Mouse (Mus musculus) cerebellum, postnatal 10 days (tissue): ENCODE measurements at regions not wholly inside any gene's neighbourhood (a gene's known extent, or its start where the extent isn't known, plus 50 kb on each side); places are given as distances from the start of the nearest gene placed in this dataset.

Experiments
- DNase-seq, 2 experiments: peaks; one replicate each; pipeline ENCODE4 v3.0.0; 2021; ENCODE audit warnings: mixed read lengths in 2 of 2

DNA sequence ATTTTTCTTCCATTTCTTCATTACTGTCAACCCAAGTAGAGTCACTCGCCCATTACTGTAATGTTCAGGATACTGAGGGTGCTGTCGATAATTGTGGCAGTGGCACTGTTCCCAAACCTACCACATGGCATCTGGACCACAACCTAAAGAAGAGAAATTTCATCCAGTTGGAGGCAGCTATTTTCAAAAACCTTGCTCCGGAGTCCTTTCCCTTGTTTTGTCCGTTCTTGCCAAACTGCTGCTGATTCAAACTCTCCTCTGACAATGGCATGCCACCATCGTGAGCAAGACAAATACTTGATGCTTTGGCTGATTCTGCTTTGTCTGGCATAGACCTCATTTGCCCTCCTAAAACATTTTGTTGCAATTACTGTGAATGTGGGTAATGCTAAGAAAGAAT is 176.9 kb upstream of the Spaca1 start:
- DNase-seq: no peak

DNA sequence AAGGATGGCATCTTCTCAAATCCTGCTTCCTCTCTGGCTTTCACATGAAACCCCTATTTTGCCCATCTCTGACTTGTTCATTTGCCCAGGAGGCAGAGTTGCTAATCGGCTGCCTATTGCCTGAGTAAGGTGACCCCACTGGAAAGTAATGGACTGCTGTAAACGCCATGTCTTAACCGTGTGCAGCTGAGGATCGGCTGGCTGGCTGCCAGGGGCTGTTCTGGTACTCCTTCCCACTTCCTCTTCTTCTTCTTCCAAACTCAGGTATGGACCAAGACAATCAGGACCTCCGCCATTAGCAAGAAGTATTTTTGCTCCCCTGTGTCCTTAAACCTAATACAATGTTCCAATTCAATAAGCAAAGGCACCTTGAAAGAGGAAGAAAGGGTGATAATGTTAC is 177.6 kb upstream of the Spaca1 start:
- DNase-seq: peak; percentile 61 to 65

DNA sequence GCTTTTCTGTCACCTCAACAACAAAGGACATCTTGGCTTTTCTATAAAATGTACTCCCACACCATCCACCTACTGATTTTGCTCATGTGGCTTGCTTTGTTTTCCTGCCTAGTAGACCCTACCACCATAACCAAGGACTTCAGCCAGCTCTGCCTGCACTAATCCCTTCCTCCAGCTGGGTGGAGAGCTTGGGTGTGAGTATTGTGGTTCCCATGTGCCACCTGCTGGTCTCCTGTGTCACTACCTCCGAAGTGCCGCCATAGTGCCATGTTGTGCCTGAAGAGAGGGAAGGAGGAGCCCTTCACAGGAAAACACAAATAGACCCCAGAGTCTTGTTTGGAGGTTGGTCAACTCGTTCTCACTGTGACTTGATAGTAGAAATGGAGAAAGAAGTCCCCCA is 181.3 kb upstream of the Spaca1 start:
- DNase-seq: peak; percentile 91

GRCm38 (mm10) chr4:34234204-34234603 is 184.2 kb upstream of the Spaca1 start:
- DNase-seq: no peak

- DNase-seq: no peak
Observed at GRCm38 (mm10) chr4:34234645-34235044, 184.7 kb upstream of the Spaca1 start.

- no peak for DNase-seq
Observed at GRCm38 (mm10) chr4:34237791-34238190, 187.8 kb upstream of the Spaca1 start.

GRCm38 (mm10) chr4:34239624-34240023 is 189.6 kb upstream of the Spaca1 start:
- DNase-seq: peak; percentile 46 to 47

GRCm38 (mm10) chr4:34241060-34241571 is 191.1 kb upstream of the Spaca1 start:
- no peak for DNase-seq

- no peak for DNase-seq
Observed at GRCm38 (mm10) chr4:34241673-34242072, 191.7 kb upstream of the Spaca1 start.

DNA sequence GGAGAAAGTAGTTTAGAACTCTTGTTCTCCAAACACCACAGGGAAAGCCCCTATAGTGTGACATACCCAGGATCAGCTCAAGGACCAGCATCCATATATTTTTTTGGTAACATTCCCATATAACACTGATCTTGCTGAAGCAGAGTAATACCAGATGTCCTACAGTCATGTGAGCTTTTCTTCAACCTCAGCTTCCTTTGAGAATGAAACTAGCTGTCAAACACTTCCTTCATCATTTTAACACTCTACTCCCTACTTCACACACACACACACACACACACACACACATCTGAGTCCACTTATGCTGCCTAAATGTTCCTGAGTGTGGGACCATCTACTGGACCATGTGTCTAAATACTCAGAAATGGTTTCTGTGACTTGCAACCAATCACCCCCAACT is 209.5 kb upstream of the Spaca1 start:
- DNase-seq: no peak

DNA sequence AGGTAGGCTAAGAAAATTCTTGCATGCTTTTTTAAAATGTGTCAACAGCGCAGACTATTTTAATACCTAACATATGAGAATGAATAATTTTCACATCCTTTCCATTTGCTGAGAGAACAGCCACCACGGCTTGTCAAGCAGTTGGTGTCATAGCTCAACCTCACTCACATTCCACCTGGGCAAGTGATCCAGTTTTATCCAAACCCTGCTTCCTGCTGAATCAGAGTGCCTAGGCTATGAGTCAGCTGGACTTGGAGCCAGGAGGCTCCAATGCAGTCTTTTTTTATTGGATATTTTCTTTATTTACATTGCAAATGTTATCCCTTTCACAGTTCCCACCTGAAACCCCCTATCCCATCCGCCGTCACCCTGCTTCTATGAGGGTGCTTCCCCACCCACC is 210.5 kb upstream of the Spaca1 start:
- DNase-seq: no peak

DNA sequence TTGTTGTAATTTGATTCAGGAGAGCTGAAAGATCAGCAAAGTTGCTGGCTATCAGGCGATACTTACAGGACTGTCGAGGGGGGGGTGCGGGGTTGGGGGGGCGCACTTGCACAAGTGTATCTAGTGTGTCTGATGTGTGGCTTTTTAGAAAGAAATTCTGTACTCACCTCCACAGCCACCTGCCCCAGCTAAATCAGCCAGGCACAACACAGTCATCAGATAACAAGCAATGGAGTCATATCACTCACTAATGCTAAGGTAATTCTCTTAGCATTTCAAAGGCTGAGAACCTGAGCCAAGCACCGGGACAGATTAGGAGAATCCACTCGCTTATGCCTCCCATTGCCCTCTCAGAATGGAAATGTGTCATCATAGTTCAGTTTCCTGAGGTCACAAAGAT is 211.8 kb upstream of the Spaca1 start:
- DNase-seq: no peak

GRCm38 (mm10) chr4:34264431-34264830 is 214.4 kb upstream of the Spaca1 start:
- DNase-seq: peak; percentile 79 to 82

DNA sequence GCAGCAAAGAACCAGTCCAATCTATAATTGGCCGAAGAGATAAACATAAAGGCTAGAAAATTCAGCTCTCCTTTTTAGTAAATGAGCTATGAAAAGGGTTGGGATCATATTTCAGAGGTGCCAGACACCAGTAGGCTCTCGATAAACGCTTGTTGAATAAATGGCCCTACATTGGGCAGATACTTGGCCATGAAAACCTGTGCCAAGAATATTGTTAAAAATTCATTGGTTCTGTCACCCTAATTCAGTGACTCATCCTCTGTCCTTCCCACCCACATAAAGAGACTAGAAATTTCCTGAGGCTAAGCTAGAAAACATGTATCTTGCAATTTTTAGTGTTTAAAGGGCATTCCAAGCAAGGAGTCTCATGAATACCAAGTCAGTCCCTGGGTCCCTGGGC is 224.3 kb upstream of the Spaca1 start:
- no peak for DNase-seq

DNA sequence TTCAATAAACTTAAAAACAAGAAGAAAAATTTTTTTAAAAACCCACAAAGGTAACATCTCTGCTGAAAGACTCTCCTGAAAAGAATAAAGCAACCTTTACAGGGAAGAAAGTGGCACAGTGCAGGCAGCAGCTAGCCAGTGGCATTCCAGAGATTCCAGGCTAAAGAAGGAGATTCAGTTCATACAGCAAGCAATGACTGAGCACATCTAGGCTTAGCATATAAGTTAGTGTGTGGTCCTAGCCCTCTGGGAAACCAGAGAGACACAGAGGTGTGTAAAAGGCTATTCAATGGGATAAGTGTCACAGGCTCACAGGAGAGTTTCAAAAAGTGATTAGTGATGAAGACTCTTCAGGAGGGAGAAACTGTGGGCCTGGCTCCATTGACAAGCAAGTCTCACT is 225.4 kb upstream of the Spaca1 start:
- DNase-seq: no peak

DNA sequence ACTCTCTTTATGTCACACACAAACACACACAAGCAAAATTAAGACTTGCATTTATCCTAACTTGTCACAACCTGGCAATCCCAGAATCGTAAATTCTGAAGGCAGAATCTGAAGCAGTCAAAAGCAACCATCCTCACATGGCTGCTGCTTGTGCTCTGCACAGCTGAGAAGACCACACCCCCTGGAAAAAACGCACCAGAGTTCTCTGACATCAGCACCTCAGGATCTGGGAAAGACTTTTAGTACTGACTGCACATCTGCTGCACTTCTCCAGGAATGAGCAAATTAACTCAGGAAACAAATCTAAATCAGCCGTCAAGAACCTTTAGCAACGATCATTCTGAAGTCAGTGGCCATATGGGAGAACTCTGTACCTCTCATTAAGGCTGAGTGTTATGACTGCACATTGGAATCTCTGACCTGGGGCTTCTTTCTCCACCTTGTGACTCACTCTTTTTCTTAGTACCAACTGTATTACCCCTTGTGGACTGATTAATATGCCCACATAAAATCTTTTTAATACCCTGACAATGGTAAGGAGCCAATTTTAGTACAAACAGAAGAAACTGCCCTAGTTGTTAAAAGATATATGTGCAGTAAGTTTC is 248.1 kb upstream of the Akirin2 start:
- DNase-seq: no peak

GRCm38 (mm10) chr4:34308921-34309563 is 241.7 kb upstream of the Akirin2 start:
- peak; percentile 37 to 40 for DNase-seq

DNA sequence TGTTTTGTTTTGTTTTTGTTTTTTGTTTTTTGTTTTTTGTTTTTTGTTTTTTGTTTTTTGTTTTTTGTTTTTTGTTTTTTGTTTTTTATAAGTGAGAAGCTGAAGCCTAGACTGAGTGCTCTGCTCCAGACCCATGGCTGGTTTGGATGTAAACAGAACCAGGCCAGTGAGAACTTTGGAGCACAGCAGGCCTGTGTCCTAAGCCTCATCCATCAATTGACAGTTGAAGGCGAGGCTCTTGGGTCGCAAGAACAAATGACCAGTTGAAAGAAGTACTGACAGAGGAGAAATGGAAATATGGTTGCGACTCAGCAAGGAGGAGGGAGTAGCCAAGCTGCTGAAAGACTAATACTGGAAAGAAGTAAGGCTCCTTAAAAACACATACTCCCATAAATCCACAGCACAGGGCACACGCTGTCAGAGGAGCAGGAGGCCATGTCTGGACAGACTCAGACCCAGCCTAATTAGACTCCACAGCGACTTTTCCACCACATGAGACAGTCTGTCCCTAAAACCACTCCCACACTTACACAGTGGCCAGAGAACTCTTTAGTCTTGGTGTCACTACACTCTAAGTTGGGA is 240.6 kb upstream of the Akirin2 start:
- DNase-seq: no peak

DNA sequence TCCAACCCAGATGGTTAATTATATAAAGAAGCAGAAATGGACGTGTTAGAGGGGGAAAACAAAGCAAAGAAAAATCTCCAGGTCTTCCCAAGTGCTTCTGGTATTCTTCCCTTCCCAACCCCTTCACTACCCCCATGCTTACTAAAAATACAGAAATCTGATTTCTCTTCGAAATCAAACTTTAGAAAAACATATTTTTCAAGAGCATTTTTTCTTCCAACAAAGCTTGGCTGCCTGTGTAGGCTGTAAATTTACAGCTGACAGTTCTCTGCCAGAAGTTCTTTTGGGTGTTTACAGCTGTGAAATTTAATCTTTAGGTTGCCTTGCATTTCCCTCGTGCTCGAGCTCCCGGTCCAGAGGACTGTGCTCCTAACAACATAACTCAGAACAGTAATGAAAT is 234.9 kb upstream of the Akirin2 start:
- no peak for DNase-seq

- DNase-seq: peak; percentile 37 to 57
Observed at GRCm38 (mm10) chr4:34322841-34323240, 227.9 kb upstream of the Akirin2 start.

GRCm38 (mm10) chr4:34328151-34328785 is 222.5 kb upstream of the Akirin2 start:
- DNase-seq: peak in 1 of 2 experiments; percentile 24

- DNase-seq: peak; percentile 38 to 42
Observed at GRCm38 (mm10) chr4:34336971-34337797, 213.6 kb upstream of the Akirin2 start.

- no peak for DNase-seq
Observed at GRCm38 (mm10) chr4:34337852-34338251, 212.9 kb upstream of the Akirin2 start.
